Mouse (Mus musculus) adrenal gland (tissue): ENCODE results near the gene Rnf215.
"Not testable (repeated sequence)": the region's sequence is repeated elsewhere in the genome, so short reads cannot be mapped to it uniquely, and the experiment has no call there.

Experiments used
- intact Hi-C: fragments of 180-260 bp; cut with DNase I; formaldehyde crosslinking; loops from one replicate; pipeline ENCODE4 v1.15.1; 2025
- long read RNA-seq, 2 experiments: library from polyadenylated mRNA; unstranded; transcript quantifications; one replicate each; pipeline ENCODE4 v2.0.0; 2020; ENCODE audit warnings: borderline replicate concordance in 1 of 2; ENCODE audit not compliant: insufficient replicate concordance in 1 of 2

Gene Rnf215
- long read RNA-seq, experiment 1, transcript Rnf215-201 (9 exons, 1,874 nt), result major isoform, 24 of 30 reads
- long read RNA-seq, experiment 1, partial matches to known transcripts, result 2 of 30 reads
- long read RNA-seq, experiment 1, other reads (novel, unspliced or antisense), result 4 of 30 reads
- long read RNA-seq, experiment 2, transcript Rnf215-201 (9 exons, 1,874 nt), result major isoform, 23 of 39 reads
- long read RNA-seq, experiment 2, partial matches to known transcripts, result 4 of 39 reads
- long read RNA-seq, experiment 2, other reads (novel, unspliced or antisense), result 12 of 39 reads

DNA sequence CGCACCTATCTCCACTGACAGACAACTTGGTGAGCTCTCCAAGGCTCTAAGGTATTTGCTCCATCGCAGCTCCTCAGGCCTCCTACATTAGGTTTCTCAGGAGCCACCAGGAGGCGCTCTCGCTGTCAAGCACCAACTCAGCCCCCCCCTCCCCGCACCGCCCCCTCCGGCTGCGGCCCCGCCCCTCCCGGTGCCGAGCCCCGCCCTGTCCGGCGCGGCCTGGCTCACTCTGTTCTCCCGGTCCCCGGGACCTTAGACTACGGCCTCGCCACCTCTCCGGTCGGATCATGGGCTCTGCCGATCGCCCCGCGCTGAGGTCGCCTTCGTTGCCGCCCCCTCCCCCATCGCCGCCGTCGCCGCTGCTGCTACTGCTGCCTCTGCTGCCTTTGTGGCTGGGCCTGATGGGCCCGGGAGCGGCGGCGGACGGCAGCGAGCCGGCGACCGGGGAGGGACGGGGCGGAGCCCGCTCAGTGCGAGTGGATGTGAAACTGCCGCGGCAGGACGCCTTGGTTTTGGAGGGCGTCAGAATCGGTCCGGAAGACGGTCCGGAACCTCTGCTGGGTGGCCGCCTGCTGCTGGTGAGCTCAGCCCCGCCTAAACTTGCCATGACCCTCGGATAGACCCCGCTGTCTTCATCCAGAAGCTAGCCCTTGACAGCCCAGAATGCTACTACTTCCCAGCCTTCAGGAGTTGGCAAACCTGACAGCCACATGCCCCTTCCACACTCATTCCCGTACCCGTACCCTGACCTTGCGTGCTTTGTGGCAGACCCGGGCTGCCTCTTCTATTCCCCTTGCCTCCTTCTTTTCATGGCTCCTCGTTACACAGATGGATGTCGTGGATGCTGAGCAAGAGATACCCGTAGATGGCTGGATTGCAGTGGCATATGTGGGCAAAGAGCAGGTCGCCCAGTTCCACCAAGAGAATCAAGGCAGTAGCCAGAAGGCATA, at the start of gene Rnf215:
Rnf215 (plus strand) TSS at position 217 of the 950 bp plus-strand sequence.
- intact Hi-C loops, result loop anchor here (2.0 kb wide), 1 partner anchor 86 kb away; no protein-coding TSS in a partner anchor

DNA sequence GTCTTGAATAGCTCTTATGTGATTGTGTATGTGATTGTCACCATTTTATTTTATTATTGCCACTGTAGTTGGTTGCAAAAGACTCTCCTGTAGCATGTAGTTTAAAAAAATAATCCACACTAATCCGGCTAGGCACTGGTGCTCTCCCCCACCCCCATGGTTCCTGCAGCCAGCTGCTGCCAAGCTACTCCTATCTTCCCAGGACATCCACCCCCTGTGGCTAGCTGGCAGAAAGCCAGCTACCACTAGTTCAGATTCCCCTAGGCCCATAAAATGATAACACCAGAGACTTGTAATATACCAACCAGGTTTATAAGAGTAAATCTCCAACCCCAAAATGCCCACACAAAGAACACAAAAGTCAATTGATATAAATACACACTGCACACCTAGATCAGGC, 48.8 kb upstream of the Rnf215 start:
- intact Hi-C loops, result no loop called here

DNA sequence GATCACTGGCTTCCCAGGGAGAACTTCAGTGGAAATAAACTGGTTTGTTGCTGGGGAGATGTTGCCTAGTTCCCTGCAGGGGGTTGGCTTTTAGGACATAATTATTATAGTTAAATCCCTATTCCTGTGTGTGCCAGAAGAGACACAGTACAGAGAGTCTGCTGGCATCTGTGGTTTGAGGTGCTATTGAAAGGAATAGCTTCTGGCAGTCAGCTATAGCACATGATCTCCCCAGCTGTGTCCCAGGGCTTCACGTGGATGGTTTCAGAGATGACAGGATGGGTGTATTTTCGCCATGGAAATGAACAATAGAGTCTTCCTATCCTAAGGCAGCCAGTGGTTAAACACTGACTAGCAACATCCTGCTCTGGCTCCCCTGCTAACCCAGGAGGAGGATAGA, 47.7 kb upstream of the Rnf215 start:
- intact Hi-C loops, result no loop called here

DNA sequence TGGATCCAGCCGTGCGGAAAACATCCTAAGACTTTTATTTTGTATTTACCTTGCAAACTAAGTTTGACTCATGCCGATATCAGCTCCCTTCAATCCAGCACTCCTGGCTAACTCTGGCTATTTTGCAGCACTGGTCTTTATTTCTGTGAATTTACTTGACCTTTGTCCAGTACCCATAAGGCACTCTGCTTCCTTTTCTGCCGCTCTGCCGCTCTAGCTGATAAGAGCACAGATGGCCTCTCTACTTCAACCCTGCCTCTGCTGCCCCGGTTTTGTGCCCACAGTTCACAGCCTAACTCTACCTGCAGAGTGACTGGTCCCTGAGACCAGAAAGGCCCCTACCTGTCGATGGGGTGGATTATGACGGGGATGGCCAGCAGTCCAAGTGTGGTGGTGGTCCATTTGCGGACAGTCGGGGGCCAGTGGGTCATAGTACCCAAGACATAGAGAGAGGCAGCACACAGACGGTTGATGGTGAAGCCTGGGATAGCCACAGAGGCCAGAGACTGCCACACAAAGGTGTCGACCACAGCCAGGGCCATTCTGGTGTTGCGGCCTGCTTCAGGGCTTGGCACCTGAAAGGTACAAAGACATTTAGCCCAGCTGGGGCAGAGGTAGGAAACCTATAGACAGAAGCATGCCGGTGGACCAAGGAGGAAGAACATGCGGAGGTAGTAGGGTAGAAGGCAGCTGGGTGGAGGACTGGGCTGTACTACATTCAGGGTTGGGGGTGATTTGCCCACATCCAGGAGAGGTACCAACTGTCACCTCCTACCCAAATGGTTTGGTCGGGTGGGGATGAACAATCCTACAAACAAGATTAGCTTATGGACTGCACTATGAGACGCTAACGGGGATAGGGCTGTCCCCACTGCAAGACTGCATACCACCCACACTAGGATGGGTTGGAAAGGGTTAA, 41.3 kb upstream of the Rnf215 start:
- intact Hi-C loops, result no loop called here

DNA sequence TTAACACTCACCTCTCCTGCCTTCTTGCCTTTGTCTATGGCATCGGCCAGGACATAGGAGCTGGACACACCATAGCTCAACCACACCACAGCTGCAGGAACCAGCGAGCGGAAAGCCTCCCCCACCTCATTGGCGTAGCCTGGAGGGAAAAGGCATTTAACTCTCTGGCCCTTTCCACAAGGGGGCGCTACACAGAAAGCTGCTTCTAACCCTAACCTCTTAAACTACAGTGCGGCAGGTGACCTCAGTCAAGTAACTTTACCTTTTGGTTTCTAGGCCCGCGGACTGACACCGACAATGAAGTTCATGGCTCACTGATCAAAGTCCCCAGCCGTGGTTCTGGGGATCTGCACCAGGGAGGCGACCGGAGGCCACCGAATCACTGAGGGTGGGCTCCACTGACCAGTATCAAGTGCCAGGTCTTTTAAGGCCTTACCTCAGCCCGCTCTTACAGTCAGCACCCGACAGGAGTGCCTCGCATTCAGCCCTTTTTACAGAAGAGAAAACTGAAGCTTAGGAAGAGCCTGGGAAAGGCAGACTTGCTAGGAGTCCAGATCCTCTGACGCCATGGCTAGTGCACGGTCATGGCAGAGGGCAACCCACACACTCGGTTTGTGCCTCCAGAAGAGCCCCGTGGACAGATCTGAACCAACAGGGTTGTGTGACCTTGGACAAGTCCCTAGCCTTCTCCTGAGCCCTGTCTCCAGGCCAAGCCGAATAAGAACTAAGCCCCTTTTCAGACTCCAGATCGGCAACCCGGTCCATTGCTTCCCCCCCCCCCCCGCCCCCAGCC, 40.4 kb upstream of the Rnf215 start:
- intact Hi-C loops, result no loop called here

DNA sequence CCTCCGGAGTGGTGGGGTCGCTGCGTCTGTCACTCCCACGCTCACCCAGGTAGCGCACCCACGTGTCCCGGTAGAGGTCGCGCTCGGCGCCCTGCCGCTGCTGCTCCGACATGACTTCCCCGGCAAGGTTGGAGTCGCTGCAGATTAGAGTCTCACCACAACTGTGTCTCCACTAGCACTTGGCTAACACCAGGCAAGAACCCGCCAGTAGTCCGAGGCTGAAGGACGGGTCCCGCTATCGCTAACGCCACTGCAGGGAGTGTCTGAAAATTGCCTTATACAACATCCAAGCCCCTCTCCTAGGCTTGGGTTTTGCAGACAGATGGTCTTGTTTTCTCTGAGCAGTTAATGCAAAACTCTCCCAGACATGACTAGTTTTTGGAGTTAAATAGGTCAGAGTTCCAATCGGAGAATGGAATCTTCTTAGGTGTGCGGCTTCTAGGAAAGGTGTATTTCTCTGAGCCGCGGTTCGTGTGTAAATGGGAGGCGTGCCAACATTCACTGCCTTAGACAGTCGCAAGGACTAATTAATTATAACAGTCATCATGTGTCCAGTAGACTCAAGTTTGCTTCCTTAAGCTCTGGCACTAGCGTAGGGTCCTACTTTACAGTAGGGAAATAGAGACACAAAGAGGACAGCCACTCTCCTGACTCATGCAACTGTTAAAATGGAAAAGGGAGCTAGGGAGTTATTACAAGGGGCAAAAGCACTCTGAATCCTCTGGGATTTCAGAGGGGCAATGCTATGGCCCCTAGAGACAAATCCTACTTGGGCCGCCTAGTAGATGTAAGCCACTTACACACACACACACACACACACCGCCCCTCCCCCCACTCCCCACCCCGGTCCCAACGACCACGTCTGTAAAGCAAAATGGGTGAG, 39.6 kb upstream of the Rnf215 start, which contains the start of gene Mtfp1:
Mtfp1 (minus strand) TSS at position 275 of the 883 bp plus-strand sequence.
- intact Hi-C loops, result no loop called here

DNA sequence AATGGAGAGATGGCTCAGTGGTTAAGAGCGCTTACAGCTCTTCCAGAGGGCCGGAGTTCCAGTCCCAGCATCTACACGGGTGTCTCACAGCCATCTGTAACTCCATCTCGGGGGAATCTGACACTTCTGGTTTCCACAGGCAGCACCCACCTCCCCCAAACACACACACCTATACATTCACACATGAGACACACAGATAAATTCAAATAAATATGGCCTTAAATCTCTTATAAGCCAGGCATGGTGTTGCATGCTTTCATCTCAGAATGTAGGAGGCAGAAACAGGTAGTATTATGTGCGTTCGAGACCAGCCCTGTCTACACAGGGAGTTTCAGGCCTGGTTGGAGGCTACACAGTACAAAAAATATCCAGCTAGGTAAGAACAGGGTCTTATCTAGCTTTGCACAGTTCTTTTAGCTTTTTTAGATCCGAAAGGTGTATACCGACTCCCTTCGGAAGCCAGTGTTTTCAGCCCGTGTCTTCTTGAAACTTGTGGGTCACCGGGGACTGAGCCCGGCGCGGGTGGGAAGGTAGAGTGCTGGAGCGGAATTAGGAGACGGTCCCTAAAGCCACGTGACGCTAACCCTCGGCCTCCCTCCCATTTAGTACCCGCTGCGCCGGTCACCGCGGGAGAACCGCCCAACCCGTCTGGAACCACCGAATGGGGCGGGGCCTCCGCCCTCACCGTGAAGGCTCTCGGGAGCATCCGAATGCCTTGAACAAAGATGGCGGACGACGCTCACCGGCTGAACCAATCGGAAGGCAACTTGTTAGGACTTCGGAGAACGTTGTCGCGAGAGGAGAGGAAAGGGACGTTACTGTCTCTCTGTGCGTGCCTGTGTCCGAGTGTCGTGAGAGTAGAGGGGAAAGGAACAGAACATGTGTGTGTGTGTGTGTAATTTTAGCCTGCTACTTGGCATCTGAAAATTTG, 38.7 kb upstream of the Rnf215 start:
- intact Hi-C loops, result no loop called here

DNA sequence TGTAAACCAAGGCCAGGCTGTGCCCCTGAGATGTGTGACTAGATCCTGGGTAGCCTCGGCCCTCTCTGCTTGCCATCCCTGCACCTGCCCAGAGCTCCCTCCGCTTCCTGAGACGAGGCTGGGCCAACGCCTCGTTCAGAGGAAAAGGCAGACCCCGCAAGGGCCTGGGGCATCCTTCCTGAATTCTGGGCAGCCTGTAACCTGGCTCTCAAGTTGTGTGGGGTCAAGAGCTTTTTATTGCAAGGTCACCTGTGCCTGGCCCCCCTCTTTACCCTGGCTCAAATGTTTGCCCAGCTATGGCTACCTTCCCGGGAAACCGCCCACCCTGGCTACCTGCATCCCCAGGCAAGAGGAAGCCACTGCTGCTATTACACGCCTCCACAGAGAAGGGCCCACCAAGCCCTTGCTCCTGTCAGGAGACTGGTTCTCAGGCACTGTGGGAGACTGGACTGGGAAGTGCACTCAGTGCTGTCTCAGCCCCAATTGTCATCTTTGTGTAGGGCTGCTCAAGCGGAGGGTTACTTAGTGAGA, 37.8 kb upstream of the Rnf215 start:
- intact Hi-C loops, result no loop called here

DNA sequence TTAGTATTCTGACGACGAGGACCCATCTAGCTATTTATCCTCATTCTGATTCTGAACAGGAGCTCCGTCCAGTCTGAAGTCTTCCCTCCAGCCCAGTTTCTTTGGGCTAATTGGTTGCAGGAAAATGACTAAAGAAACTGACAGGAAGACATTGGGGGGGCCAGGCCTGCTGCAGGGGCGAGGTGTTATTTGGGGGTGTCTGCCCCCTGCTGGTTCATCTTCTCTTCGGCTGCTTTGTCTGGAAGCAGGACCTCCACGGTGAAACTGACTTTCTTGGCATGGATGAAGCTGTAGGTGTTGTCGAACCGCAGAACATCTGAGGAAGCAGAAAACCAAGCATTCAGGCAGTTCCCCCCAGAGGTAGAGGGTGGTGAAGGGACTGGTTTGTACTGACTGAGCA, 36.9 kb upstream of the Rnf215 start:
- intact Hi-C loops, result no loop called here

DNA sequence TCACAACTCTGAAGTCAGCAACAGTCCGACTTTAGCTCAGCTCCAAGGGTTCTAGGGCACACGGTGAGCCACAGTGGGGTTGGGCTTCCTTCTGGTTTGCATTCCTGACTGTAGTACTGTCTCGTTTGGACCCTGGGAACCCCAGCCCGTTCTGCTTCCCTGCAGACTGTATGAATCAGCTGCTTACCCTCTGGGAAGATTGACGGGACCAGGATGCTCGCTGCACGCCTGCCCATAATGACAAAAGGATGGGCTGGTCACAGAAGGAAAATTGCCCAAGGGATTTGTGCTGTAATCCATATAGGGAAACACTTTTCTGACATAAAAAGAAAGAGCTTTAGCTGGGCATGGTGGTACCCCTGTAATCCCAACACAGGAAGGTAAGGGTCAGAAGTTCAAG, 36.2 kb upstream of the Rnf215 start:
- intact Hi-C loops, result no loop called here

DNA sequence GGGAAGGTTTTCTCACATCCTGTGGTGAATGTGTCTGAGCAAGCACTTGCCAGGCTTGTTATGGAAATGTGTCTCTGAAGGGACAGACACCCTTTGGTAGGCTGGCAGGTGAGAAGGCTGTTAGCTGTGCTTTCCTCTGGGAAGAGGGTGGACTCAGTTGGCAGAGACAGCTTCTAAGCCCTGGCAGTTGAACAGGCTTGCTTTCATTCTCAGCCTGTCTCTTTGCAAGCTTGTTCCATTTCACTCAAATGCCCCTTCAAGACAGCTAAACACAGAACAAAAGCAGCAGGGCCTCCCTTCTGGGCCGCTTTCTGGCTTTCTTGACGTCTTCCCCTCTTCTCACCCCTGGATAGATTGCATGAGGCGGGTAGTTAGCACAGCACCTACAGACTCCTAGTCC, 35.6 kb upstream of the Rnf215 start:
- intact Hi-C loops, result no loop called here

DNA sequence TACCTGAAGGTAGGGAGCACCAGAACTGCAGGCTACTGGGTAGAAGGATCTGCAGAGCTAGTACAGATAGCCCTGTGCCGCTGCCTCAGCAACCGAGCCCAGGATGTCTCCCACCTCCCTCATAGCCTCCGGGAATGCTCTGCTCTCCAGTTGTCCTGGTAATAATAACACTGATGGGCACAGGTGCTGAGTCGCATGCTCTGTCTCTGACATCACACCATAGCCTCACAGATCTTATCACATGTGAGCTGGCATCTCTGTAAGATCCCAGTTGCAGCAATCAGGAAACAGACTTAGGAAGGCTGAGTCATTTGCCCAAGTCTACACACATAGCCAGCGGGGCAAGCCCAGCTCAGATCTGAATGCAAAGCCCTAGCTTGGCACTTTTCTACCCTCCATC, 33.2 kb upstream of the Rnf215 start:
- intact Hi-C loops, result no loop called here

DNA sequence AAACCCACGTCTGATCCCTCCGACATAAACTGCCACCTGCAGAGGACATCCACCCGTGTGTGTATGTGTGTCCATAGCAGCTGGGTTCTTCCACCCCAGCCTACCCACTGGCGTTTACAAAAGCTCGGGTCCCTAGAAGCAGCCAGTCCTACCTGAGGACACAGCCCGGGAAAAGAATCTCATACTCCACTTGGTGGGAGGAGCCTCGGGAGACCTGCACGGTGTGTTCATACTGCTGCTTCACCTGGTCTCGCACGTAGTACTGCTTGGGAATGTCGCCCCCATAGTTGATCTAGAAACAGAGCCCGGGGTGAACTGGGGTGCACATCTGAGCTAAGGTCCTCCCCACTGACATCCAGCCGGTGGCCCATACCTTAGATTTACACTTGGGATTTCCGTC, 31.5 kb upstream of the Rnf215 start:
- intact Hi-C loops, result no loop called here

DNA sequence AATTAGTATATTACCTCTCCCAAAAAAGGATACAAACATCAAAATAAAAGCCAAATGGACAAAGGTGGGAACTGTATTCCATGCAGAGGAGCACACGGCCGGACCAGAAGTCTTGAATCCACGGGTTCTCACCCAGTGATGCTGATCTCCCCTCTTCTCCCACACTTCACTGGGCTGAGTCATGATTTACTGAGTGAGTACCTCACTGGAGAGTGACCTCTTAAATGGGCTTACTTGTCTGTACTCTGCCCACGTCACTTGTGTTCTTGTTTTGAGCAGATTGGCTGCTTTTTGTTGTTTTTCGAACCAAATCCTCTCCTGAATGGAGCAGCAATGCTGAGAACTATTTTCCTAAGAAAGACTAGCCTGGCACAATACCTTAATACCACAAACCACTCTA, 30.0 kb upstream of the Rnf215 start:
- intact Hi-C loops, result no loop called here

DNA sequence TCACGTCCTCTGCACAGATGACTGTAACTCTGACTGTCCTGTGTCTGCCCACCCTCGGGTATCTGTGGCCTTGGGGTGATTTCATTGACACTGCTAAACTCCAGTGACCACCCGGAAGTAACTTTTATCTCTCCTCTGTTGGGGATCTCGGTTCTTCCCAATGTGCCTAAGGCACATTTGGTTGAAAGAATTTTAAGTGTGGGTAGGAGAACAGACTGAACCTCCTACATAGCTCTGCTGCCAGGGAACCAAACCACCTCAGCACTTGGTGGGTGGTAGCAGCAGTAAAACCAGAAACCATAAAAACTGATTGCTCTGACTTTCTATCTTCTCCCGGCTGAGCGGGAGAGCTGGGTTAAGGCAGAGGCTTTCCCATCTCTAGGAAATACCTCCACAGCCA, 29.6 kb upstream of the Rnf215 start:
- intact Hi-C loops, result no loop called here

DNA sequence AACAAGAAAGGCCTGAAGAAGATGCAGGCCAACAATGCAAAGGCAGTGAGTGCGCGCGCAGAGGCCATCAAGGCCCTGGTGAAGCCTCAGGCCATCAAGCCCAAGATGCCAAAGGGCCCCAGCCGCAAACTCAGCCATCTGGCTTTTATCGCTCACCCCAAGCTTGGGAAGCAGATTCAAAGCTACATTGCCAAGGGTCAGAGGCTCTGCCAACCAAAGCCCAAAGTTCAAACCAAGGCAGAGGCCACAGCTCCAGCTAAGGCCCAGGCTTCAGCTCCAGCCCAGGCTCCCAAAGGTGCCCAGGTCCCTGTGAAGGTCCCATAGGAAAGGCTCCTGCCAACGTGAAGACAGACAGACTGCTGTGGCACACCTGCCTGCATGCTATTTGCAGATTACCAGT, 27.1 kb upstream of the Rnf215 start:
- intact Hi-C loops, result not testable (repeated sequence)

DNA sequence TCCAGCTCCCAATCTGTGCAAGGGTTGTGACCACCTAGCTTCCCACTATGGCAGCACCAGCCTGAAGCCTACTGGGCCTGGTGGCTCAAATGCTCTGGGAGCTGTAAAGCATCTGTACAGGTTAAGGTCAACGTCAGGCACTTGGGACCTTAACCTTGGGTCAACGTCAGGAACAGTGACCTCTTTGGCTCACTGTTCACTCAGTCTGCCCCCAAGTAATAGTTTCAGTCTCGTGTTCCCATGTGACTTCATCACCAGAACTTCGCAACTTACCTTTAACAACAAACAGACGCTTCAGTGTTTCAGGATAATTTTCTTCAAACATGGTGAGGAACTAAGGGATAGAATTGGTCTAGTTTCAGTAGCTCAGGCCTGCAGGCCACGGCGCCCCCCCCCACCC, 26.3 kb upstream of the Rnf215 start:
- intact Hi-C loops, result no loop called here

DNA sequence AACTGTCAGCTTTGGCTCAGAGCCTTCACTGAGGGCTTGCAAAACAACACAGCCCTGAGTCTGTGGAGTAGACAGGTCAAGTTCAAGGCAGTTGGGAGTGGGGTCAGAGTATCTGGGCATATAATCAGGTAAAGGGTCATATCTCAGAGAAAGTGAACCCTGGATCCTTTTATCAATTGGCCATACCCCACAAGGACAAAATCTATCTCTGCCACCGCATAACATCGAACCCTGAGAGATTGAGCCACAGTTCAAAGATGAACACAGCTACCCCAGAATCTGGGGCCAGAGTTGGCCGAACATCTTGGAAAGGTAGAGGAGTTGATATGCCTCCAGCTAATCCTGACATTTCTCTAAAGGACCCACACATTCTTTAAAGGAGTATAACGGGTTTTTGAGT, 23.0 kb upstream of the Rnf215 start:
- intact Hi-C loops, result no loop called here
